Mouse (Mus musculus): Measurements from ENCODE around the gene Crip2.
A peak's percentile ranks its signal among the peaks of the same experiment; 100 is the strongest.

Crip2 gene

DNA sequence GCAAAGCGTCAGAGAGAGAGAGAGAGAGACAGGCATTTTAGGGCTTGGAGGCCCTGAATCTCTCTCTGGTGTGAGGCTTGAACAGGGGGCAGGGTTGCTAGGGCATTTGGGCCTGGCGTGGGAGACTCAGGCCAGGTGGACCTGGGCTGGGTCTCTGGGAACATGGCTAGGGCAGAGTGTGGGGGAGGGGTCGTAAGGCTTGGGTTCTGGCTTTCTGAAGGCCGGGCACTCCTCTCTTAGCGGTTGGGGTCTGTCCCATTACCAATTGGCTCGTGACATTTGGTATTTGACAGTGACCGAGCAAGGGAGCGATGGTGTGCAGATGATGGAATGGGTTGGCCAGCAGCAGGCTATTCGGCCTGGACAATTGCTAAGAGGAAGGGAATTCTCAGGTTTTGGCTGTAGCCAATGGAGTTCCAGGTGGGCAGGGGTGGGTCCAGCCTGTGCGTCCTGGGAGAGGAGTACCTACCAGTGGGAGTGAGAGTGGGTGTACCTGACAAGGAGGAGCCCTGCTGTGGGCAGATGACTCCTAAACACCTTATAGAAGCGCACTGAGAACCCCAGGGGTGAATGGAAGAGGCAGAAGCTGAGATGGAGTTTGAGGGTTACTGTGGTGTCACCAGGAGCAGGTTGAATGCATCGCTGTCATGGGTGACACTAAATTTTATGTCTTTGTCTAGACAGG is 46.4 kb downstream of the Crip2 start:
- no peak for DNase-seq

- no peak for DNase-seq
These were observed 47.0 kb downstream of the Crip2 start for GRCm38 (mm10) chr12:113187011-113187375.

- DNase-seq, result peak; percentile 75
These were observed 47.7 kb downstream of the Crip2 start for GRCm38 (mm10) chr12:113187584-113188295.

DNA sequence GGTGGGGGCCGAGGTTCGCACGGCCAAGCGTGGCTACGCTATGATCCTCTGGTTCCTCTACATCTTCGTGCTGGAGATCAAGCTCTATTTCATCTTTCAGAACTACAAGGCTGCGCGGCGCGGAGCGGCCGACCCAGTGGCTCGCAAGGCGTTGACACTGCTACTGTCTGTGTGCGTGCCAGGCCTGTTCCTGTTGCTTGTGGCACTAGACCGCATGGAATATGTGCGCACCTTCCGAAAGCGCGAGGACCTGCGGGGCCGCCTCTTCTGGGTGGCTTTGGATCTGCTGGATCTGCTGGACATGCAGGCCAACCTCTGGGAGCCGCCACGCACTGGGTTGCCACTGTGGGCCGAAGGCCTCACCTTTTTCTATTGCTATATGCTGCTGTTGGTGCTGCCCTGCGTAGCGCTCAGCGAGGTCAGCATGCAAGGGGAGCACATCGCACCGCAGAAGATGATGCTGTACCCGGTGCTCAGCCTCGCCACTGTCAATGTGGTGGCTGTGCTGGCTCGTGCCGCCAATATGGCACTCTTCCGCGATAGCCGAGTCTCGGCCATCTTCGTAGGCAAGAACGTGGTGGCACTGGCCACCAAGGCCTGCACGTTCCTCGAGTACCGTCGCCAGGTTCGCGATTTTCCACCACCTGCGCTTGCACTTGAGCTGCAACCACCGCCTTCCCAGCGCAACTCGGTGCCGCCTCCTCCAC is 48.5 kb downstream of the Crip2 start:
- DNase-seq, result no peak

- no peak for DNase-seq
These were observed 53.4 kb downstream of the Crip2 start for GRCm38 (mm10) chr12:113193423-113193822.

Data from lung, postnatal 14 days (tissue).